Mouse (Mus musculus) liver, adult 2 months (tissue): Measurements from ENCODE around the gene Ldb2. TPM values are rescaled to one million over a fixed set of nuclear protein-coding genes. Genes with fewer than 3 reads are reported as not detected.

Experiments used
- DNase-seq: peaks from one replicate; pipeline ENCODE4 v3.0.0-alpha.2; 2011; ENCODE audit warnings: low read depth, low spot score; ENCODE audit errors: extremely low read depth
- H3K27ac ChIP-seq: fragments of 200-500 bp; replicated peaks from 2 replicates; pipeline ENCODE4 v1.5.1; 2012; ENCODE audit warnings: low read depth, mild to moderate bottlenecking, control low read depth, inconsistent platforms, low read length; ENCODE audit not compliant: insufficient read depth
- H3K27me3 ChIP-seq: fragments of 200-500 bp; 2 replicates; pipeline ENCODE4 v1.6.1; 2012; ENCODE audit warnings: mild to moderate bottlenecking, moderate library complexity, low read length, inconsistent platforms; ENCODE audit not compliant: control insufficient read depth, insufficient read depth
- H3K36me3 ChIP-seq: fragments of 200-500 bp; 2 replicates; pipeline ENCODE4 v1.6.1; 2012; ENCODE audit warnings: low read length, inconsistent platforms; ENCODE audit not compliant: control insufficient read depth, insufficient read depth
- H3K4me1 ChIP-seq: fragments of 200-500 bp; 2 replicates; pipeline ENCODE4 v1.6.1; 2011; ENCODE audit warnings: low read length; ENCODE audit not compliant: control insufficient read depth, insufficient read depth
- H3K4me3 ChIP-seq: fragments of 200-500 bp; 2 replicates; pipeline ENCODE4 v1.5.1; 2011; ENCODE audit warnings: low read depth, mild to moderate bottlenecking, control low read depth, low read length, moderate library complexity; ENCODE audit not compliant: insufficient read depth
- H3K79me2 ChIP-seq: fragments of 200-500 bp; 2 replicates; pipeline ENCODE4 v1.6.1; 2012; ENCODE audit warnings: inconsistent platforms, mild to moderate bottlenecking, low read length, moderate library complexity; ENCODE audit not compliant: control insufficient read depth, insufficient read depth
- H3K9ac ChIP-seq: fragments of 200-500 bp; 2 replicates; pipeline ENCODE4 v1.6.1; 2012; ENCODE audit warnings: low read depth, mild to moderate bottlenecking, control low read depth, inconsistent platforms, low read length
- CTCF ChIP-seq: fragments of 200-500 bp; IDR thresholded peaks from 2 replicates; pipeline ENCODE4 v1.5.1; 2011; ENCODE audit warnings: low read depth, low read length, control low read depth
- POLR2A ChIP-seq: fragments of 200-500 bp; IDR thresholded peaks from 2 replicates; pipeline ENCODE4 v1.6.1; 2011; ENCODE audit warnings: low read length, control low read depth; ENCODE audit not compliant: insufficient read depth; ENCODE audit errors: extremely low read depth
- WGBS: fragments of 180-500 bp; shearing (Covaris S2); methylation state at CpG from one replicate; pipeline ENCODE4 v1.1.7; 2018; 5-methylcytosine and 5-hydroxymethylcytosine counted together
- polyA plus RNA-seq: library from polyadenylated mRNA; depleted of rRNA; stranded (reverse); fragments of >200 nt; gene quantifications from 2 replicates; pipeline ENCODE4 v1.2.3, GENCODE M21; 2012
- total RNA-seq: library from RNA; depleted of rRNA; stranded (reverse); fragments of >200 nt; gene quantifications from 2 replicates; pipeline ENCODE4 v1.2.3, GENCODE M21; 2014

The Ldb2 gene
- total and polyA plus RNA-seq, 2 experiments, result 5.6 to 6.4 TPM

DNA sequence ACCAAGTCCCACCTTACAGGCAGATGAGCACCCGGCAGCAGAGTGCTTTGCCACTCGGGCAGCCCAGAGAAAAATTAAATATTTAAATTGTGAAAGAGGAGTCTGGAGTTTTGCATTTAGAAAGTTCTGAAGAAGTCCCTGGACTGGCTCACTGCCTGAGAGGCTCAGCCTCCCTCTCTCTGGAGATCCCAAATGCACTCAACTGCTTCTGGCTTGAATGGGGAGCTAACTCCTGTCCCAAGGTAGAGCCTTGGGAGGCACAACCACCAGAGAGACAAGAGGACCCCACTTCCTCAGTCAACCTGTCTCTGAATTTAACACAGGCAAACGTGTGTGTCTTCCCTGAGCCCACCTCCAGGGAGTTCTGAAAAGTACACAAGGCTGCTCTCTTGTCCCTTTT lies 987 bp downstream of the Ldb2 start:
- Histone ChIP-seq H3K27ac (no peak overlapping the region), H3K27me3 (no peaks in the 10 kb centered on the region), H3K4me1 (no peaks in the 10 kb centered on the region; the same call in 1 of the 2 replicates)

DNA sequence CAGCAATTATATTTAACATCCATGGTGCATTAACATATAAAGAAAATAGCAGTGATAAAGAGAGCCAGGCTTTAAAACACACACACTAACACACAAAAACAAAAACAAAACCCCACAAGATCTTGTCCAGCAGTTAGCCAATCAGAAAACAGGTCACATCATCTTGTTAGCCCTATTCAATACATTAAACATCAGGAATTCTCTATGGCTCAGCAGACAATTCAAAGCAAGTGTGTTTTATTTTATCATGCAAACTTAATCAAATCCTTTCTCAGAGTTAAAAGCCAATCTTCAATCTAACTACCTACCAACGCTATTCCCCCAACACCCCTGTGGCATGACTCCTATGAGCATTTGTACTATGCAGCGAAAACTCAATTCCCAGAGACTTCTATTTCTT lies 1.4 kb downstream of the Ldb2 start:
- Histone ChIP-seq H3K4me3 (peak overlapping the region; percentile 57), H3K27ac (no peak overlapping the region), H3K79me2 (no peaks in the 10 kb centered on the region), H3K4me1 (no peaks in the 10 kb centered on the region; the same call in 1 of the 2 replicates), H3K27me3 (no peaks in the 10 kb centered on the region), H3K9ac (peak overlapping the region; percentile 38; the same call in 1 of the 2 replicates), H3K36me3 (no peaks in the 10 kb centered on the region)
- no peak for DNase-seq
- TF ChIP-seq POLR2A, result no peak
- TF ChIP-seq CTCF, result no peak
- WGBS, result 25% methylated on average over 2 of the region's 2 CpGs

More for the DNA sequence above, 987 bp downstream of the Ldb2 start:
- H3K79me2 ChIP-seq, result no peaks in the 10 kb centered on the region
- H3K4me3 ChIP-seq, result peak overlapping the region; percentile 57
- TF ChIP-seq CTCF (no peak), POLR2A (no peak)
- DNase-seq, result no peak
- H3K36me3 ChIP-seq, result no peaks in the 10 kb centered on the region
- WGBS, result 3% methylated on average over 3 of the region's 3 CpGs
- H3K9ac ChIP-seq, result peak overlapping the region; percentile 54

DNA sequence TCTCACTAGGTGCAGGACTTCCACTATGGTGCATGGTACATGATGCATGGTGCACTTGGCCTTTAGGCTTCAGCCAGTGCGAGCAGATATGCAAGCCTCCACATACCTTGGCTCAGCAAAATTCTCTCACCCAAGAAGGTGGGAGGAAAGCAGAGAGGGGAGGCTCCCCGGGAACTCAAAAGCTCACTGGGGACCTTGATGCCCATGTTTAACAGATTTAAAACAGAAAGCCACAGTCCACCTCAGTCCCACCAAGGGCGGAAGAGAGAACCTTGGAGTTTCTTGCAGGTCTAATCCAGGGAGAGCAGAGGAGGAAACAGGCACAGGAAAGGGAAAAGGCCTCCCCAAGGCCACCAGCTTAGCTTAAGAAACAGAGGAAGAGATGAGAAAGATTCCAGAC lies 14.9 kb downstream of the Ldb2 start:
- WGBS, result 69% methylated on average over 3 of the region's 3 CpGs
- Histone ChIP-seq H3K4me1 (no peaks in the 10 kb centered on the region), H3K4me3 (no peak overlapping the region), H3K79me2 (no peaks in the 10 kb centered on the region), H3K9ac (no peak overlapping the region), H3K36me3 (no peaks in the 10 kb centered on the region), H3K27ac (0 out of 2 replicates have a peak overlapping the region, but pooled peaks have one; percentile 7), H3K27me3 (no peaks in the 10 kb centered on the region)
- TF ChIP-seq POLR2A (no peak), CTCF (no peak)
- DNase-seq, result no peak

DNA sequence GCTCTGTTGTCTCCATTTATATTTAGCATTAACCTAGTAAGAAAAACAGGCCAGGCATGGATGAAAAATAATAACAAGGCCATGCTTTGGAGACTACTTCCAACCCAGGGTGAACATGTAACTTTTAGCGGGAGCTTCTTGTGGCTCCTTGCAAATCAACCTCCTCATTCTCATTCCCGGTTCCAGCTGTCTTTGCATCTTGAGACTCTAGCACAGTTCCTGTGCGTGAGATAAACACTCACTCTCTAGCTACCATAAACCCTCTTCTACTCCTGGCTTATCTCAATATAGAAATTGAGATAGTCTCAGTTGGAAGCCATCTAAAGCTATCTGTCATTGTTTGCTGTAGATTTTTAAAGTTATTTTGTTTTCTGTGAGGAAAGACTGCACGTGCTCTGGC lies 20.1 kb downstream of the Ldb2 start:
- 67% methylated on average over 4 of the region's 4 CpGs for WGBS
- Histone ChIP-seq H3K27me3 (no peaks in the 10 kb centered on the region), H3K4me3 (no peak overlapping the region), H3K4me1 (no peaks in the 10 kb centered on the region), H3K36me3 (no peaks in the 10 kb centered on the region), H3K79me2 (no peaks in the 10 kb centered on the region), H3K27ac (no peak overlapping the region), H3K9ac (no peak overlapping the region)
- DNase-seq, result no peak
- TF ChIP-seq POLR2A, result no peak
- no peak for TF ChIP-seq CTCF

DNA sequence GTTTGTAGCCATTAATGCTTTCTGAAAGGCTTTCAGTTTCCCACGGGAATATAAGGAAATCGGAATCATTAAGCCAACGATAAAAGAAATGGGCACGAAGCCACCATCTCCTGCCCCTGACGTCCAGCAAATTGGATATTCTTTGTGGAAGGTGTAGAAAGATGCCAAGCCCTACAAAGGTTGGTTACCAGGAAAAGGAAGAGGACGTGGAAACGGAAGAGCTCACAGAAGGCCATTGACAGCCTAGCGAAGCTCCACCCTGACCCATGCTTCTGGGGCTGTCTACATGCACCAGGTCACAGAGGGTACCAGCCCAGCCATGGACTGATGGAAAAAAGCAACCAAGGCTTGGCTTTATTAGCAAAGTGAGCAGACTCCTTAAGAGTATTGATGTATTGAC lies 31.0 kb downstream of the Ldb2 start:
- Histone ChIP-seq H3K27ac (no peak overlapping the region), H3K4me1 (peaks cover 4% of the 10 kb centered on the region; the same call in 1 of the 2 replicates), H3K36me3 (no peaks in the 10 kb centered on the region), H3K4me3 (no peak overlapping the region), H3K9ac (no peak overlapping the region), H3K27me3 (no peaks in the 10 kb centered on the region), H3K79me2 (no peaks in the 10 kb centered on the region)
- TF ChIP-seq CTCF (no peak), POLR2A (no peak)
- peak; percentile 10 for DNase-seq
- 77% methylated on average over 8 of the region's 8 CpGs for WGBS

DNA sequence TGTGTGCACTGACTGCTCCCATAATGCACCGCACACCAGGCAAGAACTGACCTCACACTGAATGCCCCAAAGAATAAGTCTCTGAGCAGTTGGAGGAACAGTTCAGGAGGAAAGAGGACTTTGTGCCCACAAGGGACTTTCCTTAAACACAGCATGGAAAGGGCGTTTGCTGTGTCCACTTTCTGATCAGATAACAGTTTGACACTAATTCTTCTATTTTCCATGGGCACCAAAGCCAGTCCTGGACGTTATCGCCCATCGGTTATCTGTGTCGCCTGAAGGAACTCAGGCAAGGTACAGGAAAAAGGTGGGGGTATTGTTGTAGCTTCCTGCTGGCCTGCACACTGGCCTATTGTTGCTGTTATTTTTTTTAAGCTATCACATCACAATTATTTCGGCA lies 34.6 kb downstream of the Ldb2 start:
- Histone ChIP-seq H3K36me3 (no peaks in the 10 kb centered on the region), H3K27ac (peak overlapping the region; percentile 59), H3K79me2 (no peaks in the 10 kb centered on the region), H3K4me3 (no peak overlapping the region), H3K27me3 (no peaks in the 10 kb centered on the region), H3K4me1 (peaks cover 4% of the 10 kb centered on the region; the same call in 1 of the 2 replicates), H3K9ac (no peak overlapping the region)
- TF ChIP-seq POLR2A, result no peak
- no peak for TF ChIP-seq CTCF
- 58% methylated on average over 7 of the region's 7 CpGs for WGBS
- peak; percentile 8 for DNase-seq
